Mouse (Mus musculus) spleen, postnatal 14 days (tissue): Measurements from ENCODE around the gene H6pd.

ENCODE experiments used
- DNase-seq, 2 experiments: peaks; one replicate each; pipeline ENCODE4 v3.0.0; 2021 to 2022; ENCODE audit warnings: low spot score in 2 of 2

The H6pd gene

DNA sequence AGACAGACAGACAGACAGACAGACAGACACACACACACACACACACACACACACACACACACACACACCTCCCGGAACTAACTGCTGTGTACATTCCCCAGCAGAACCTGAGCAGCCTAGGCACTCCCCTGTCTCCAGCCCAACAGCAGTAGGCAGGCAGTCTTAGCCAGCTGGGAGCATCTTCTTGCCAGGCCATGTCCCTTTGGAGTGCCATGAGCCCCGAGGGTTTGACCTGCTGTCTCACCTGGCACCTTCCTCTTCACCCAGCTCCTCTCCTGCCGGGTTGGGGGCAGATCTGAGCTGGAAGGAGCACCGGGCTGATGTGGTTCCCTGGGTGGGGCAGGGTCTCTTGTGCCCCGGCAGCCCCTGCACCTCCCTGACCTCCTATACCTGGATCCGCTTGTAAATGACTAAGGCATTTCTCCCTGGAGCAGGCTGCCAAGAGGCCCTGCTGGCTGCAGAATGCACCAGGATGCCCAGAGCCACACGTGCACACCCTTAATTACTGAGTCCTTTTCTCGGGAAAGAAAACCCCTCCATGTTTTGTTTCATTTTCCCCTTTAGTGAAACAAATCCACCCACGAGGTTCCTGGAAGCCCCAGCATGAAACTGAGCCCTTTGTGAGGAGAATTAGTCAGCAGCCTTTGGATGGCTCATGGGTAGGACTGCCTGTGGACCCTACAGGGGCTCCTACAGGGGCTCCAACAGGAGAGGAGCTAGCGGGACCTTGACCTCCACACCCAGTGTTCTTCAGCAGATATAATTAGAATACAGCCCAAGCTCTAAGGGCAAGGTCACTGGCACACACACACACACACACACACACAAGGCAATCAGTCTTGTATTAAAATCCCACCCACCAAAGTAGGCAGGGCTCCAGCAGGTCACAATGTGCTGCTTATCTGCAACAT lies 65.7 kb downstream of the H6pd start:
- no peak for DNase-seq

DNA sequence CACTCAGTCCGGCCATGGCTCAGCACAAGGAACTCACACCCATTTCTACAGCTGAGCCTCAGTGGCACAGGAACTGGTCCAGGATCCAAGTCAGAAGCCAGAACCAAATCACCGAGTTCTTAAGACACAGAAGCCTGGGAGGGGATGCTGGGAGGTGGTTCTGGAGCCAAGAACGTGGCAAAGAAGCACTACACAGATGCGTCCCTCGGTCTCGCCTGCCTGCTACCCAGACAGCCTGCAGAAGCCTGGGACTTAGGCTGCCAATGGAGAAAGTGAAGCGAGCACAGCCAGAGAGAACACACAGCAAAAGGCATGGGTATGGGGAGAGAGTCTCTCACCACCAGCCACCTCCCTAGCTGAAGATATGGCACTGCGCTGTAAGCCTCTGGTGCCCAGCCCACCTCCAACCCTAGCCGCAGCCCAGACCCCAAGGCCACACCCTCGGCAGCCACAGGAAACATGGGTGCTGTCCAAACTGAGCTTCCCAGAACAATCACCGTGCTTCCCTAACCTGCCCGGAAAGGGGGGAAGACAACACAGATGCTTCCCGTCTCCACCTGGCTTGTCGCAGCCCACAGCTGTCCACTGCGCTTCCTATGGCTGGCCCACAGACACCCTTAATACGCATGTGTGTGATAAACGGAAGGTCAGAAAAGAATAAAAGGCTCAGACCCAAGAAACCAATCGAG lies 67.6 kb downstream of the H6pd start:
- DNase-seq = no peak

DNA sequence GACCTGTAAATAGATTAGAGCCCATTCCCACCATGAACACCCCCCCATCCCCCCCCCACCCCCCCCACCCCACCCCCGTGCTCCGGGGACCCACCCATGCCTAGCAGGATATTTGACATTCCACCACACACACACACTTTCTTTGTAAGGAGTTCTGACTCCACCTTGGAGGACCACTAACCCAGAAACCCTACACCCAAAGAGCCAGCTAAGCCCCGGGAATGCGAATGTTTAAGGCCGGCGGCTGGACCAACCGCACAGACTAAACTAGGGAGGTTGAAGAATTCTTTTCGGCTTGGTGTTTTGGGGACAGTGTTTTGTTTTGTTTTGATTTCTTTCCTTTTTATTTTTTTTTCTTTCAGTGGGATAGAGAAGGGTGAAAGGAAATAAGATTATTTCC lies 70.1 kb downstream of the H6pd start:
- no peak for DNase-seq

DNA sequence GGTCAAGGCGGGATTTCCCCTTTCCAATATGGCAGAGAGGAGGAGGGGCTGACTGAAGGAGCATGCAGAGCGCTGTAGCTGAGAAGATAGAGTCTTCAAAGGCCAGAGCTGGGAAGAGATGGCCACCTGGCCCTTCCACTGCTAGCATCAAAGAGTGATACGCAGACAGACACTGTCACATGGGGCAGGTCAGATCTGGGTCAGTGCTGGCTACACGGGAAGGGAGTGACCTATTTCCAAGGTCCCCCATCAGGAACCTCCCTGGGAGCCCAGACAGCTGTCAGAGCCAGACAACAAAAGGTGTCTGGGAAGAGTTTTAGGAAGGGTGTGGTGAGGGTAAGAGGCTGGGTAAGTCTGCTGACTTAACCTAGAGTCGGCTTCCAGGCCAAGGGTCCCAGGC lies 71.9 kb downstream of the H6pd start:
- DNase-seq = no peak

DNA sequence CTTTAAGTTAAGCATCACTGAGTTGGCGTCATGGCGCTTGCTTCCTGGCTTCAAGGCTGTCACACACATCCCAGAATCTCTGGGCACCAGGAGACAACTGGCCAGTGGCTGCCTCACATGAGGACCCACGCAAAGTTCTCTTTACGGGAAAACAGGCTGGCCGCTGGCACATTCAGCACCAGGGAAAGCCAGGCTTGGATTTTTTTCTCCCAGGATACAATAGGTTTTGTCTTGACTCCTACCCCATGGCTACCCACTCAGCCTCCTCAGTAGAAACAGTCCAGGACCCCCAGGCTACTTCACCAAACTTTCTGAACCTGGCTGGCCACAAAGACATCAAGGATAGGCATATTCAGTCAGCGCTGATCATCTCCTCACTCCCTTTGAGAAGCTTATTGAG lies 73.4 kb downstream of the H6pd start:
- no peak for DNase-seq

DNA sequence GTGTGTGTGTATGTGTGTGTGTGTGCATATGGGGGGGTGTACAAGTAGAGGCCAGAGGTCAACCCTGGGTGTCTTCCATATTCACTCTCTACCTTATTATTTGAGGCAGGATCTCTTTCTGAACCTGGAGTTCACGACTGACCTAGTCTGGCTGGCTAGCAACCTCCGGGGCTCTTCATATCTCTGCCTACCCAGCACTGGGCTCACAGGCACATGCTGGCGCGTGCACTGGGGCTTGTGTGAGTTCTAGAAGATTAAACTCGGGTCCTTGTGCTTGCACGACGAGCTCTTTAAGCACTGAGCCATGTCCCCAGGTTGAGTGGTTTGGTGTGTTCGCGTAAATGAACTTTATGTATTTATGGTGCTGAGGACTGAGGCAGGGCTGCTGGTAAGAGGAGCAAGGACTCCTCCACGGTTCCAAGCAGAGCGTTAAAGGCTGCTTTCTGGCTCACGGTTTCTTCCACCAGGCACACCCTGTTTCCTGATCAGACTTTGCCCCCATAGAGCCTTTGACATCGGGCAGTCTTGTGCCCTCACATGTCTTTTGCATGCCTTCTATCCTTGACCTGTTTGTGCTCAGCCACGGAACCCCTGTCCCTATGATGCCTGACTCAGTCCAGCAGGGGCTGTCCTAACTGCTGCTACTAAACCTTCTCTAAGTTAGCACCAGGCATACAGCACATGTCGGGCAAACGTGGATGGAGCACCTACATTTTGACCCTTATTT lies 75.1 kb downstream of the H6pd start:
- no peak for DNase-seq

DNA sequence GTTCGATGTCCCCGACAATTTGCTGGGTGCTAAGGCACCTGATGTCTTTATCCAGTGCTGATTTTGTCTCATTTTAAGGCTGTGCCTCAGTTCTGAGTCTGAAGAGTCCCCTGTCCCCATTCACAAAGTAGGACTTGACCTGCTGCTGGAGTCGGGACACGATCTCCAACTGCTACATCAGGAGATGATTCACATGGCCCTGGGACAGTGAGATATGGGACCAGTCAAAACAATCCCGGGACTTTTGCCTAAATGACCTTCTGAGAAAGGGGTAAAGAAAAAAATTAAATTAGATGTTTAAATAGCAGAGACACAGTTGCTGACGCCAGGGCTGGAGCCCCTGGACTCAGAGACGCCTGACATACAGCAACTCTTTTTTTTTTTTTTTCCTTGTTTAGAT lies 75.8 kb downstream of the H6pd start:
- no peak for DNase-seq

DNA sequence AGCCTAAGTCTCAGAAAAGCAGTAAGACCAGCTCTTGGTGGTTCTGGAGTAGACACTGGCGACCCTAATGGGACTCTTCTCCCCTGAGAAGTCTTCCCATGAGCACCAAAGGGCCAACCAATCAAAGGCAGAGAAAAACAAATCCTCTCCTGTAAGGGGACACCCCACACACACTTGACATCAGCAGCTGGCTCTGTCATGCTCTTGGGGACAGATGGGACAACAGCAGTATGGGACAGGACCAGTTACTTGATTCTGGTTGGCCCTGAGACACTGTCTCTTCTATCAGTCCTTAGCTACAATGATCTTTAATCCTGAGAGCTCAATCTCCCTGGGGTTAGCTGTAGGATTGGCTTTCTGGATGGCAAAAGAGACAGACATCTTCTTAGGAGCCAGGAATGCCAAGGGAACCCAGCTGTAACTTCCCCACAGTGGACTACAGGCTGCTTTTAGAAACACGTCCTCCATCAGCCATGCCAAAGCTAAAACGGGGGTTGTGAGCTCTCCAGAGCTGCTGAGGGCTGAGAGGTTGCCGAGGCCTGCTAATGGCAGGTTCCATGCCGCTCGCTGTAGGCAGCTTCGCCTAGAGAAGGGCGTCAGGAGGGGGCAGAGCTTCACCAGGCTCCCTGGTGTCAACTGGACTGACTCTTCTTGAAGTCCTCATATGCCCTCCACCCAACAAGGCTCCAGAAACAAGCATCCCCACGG lies 76.6 kb downstream of the H6pd start:
- DNase-seq = no peak

DNA sequence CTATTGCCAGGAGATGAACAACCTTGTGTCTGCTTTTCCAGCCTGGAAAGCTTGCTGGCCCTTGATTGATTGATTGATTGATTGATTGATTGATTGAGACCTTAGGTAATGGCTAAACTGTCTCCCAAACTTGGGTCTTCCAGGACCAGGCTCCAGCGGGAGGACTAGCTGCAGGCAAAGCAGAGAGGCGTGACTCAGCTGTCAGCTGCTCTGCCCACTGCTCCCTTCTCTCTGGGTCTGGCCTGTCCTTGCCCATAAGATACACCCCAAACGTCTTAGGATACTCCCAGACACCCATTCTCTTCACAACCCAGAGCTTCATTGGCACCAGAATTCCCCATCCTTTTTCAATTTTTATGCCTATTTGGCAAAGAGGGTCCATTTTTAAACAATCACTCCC lies 78.1 kb downstream of the H6pd start:
- no peak for DNase-seq
